Comparison of ENCODE assay signal across 8 mouse cellular contexts in the genomic region with DNA sequence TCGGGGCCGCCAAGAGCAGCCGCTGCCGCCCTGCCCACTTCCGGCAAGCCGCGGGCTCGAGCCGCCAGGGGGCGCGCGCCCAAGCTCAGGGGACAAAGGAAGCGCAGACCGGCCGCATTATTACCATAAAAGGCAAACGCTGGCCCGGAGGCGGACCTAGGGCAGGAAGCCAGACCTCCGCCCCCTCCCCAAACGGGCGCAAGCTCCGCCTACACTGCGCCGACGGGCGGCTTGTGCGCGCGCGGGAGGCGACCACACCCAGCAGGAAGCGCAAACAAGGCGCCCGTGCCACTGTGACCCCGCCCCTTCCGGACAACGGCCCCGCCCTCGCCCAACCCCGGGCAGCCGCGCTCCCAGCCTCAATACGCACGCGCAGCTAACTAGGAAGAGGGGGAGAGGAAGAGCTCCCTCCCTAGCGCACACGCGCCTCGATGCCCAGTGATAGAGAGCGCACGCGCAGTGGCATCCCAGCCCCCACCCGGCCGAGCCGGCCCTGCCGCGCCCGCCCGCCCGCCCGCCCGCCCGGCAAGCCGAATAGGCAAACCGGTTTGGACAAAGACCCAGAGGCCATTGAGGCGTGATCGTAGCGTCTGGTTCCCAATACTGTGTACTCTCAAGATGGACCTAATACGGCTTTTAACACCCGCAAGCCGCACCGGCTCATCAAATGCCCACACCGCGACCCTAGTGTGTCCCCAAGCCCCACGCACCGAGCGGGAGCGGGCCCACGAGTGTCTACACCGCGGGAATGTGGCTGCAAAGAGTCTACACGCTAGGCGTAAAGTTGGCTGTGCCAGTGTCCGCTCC. TPM values are rescaled to one million over a fixed set of nuclear protein-coding genes. Genes with fewer than 3 reads are reported as not detected.
DNase-seq lines count a peak whose midpoint lies in the region; ATAC-seq lines count a peak whose summit lies in the region.

No protein-coding gene starts in this region.

- DNase-seq in ZHBTc4 (ENCODE audit: low read depth, low spot score), result peak; percentile 99
- DNase-seq in gastrocnemius, adult 8-10 months (ENCODE audit: low spot score in 2 of 2), result peak; percentile 98 to 99
- DNase-seq in hindlimb bud, embryonic 11.5 days (ENCODE audit: extremely low spot score, low read depth, low spot score), result peak; percentile 73
- peak; percentile 98 to 99 for DNase-seq in left cerebral cortex, adult 9 months (ENCODE audit: low spot score in 2 of 2)
- DNase-seq in right cerebral cortex, postnatal 14 days, result peak; percentile 98
- peak; percentile 99 to 100 for DNase-seq in urinary bladder, postnatal 36 days (ENCODE audit: low spot score in 2 of 2)

- ATAC-seq in common myeloid progenitor, adult 5-6 weeks (replicated peaks; ENCODE audit: low read depth, poor library complexity, severe bottlenecking), result peak; percentile 45
- ATAC-seq in megakaryocyte progenitor cell, adult 5-6 weeks (replicated peaks; ENCODE audit: poor library complexity), result peak; percentile 53

RNA-seq across cellular contexts. Expression of a gene that starts 0.6 kb away (rescaled TPM):
- total RNA-seq in common myeloid progenitor, adult 5-6 weeks (2017), result 1,770 and 1,788 TPM in 2 replicates
- 100 to 1,000 TPM; 301 to 406 (median 351) TPM for total RNA-seq in gastrocnemius, adult 8-10 months (2022)
- total RNA-seq in megakaryocyte progenitor cell, adult 5-6 weeks (2015), result 5,014 and 5,318 TPM in 2 replicates
- total RNA-seq in megakaryocyte progenitor cell, adult 5-6 weeks (2017), result 3,372 and 3,558 TPM in 2 replicates

RNA-seq across cellular contexts. Expression of a gene that starts 10.7 kb away (rescaled TPM):
- 2.0 and 3.9 TPM in 2 replicates for total RNA-seq in common myeloid progenitor, adult 5-6 weeks (2017)
- 1 to 10 TPM; 4.4 to 6.8 (median 5.3) TPM for total RNA-seq in gastrocnemius, adult 8-10 months (2022)
- total RNA-seq in megakaryocyte progenitor cell, adult 5-6 weeks (2015), result 1.9 and 2.2 TPM in 2 replicates
- 2.4 and 2.6 TPM in 2 replicates for total RNA-seq in megakaryocyte progenitor cell, adult 5-6 weeks (2017)

RNA-seq across cellular contexts. Expression of a gene that starts 54.2 kb away (rescaled TPM):
- total RNA-seq in common myeloid progenitor, adult 5-6 weeks (2017), result 0.64 TPM in 1 of 2 replicates, not detected in the other
- 1 to 10 TPM; 3.0 to 7.9 (median 5.0) TPM for total RNA-seq in gastrocnemius, adult 8-10 months (2022)
- total RNA-seq in megakaryocyte progenitor cell, adult 5-6 weeks (2015), result 0.20 TPM in 1 of 2 replicates, not detected in the other
- total RNA-seq in megakaryocyte progenitor cell, adult 5-6 weeks (2017), result 0.10 TPM in 1 of 2 replicates, not detected in the other

Comparison
In these comparisons a context has a peak if more than half of its experiments do, and no peak if none do; other contexts are left out.
1. Peak in every context shown above with its lines: DNase-seq and ATAC-seq.